Mouse (Mus musculus) CH12.LX (cell line): ENCODE measurements at regions not wholly inside any gene's neighbourhood (a gene's known extent, or its start where the extent isn't known, plus 50 kb on each side); places are given as distances from the start of the nearest gene placed in this dataset.

ENCODE experiments used
- DNase-seq: peaks from one replicate; pipeline ENCODE4 v3.0.0-alpha.2; 2013; ENCODE audit errors: extremely low read depth
- H3K27ac ChIP-seq: 2 replicates; pipeline ENCODE4 v1.5.1; 2012; ENCODE audit warnings: low read depth, mild to moderate bottlenecking, control low read depth, moderate library complexity; ENCODE audit not compliant: insufficient read depth
- H3K27me3 ChIP-seq: replicated peaks from 2 replicates; pipeline ENCODE3; 2012; ENCODE audit warnings: inconsistent platforms
- H3K36me3 ChIP-seq, 2 experiments: replicated peaks in 1 of 2; 2 replicates each; pipeline versions ENCODE3 to v1.6.1; 2012; ENCODE audit warnings: inconsistent platforms in 1 of 2, low read length in 1 of 2, mild to moderate bottlenecking in 1 of 2, mixed read lengths in 1 of 2, moderate library complexity in 1 of 2; ENCODE audit not compliant: control insufficient read depth in 1 of 2, insufficient read depth in 1 of 2
- H3K4me1 ChIP-seq, 2 experiments: 2 replicates each; pipeline ENCODE4 v1.6.1; 2012; ENCODE audit warnings: inconsistent platforms in 1 of 2, moderate library complexity in 1 of 2; ENCODE audit not compliant: insufficient read depth in 2 of 2, control insufficient read depth in 1 of 2
- H3K4me2 ChIP-seq: 2 replicates; pipeline ENCODE4 v1.6.1; 2012; ENCODE audit warnings: low read depth, mild to moderate bottlenecking, control low read depth; ENCODE audit not compliant: poor library complexity, insufficient read depth, severe bottlenecking
- H3K4me3 ChIP-seq, 3 experiments: fragments of 150-350 bp in 1 of 3; sonication (generic) in 1 of 3; replicated peaks in 1 of 3; 2 replicates each; pipeline versions ENCODE3 to v1.5.1; 2011 to 2012; ENCODE audit warnings: low read depth in 2 of 3, low read length in 2 of 3, mild to moderate bottlenecking in 2 of 3, moderate library complexity in 2 of 3, control low read depth in 1 of 3, improper control_type of control experiment in 1 of 3, inconsistent platforms in 1 of 3, mixed read lengths in 1 of 3; ENCODE audit not compliant: poor library complexity in 1 of 3
- H3K79me2 ChIP-seq: replicated peaks from 2 replicates; pipeline ENCODE4 v1.6.1; 2012; ENCODE audit warnings: mild to moderate bottlenecking, moderate library complexity; ENCODE audit not compliant: control insufficient read depth, poor library complexity, insufficient read depth, severe bottlenecking; ENCODE audit errors: extremely low read depth
- H3K9ac ChIP-seq: 2 replicates; pipeline ENCODE4 v1.6.1; 2012; ENCODE audit warnings: low read depth, mild to moderate bottlenecking, control low read depth, moderate library complexity; ENCODE audit not compliant: insufficient read depth
- H3K9me3 ChIP-seq: replicated peaks from 2 replicates; pipeline ENCODE3; 2012; ENCODE audit warnings: low read length, inconsistent platforms, mixed read lengths
- BHLHE40 ChIP-seq: IDR thresholded peaks from 2 replicates; pipeline ENCODE4 v1.6.1; 2011; ENCODE audit warnings: mild to moderate bottlenecking, low read depth, low read length, improper control_type of control experiment
- CHD1 ChIP-seq: IDR thresholded peaks from 2 replicates; pipeline ENCODE4 v1.6.1; 2012; ENCODE audit warnings: low read depth, low read length, improper control_type of control experiment, inconsistent platforms
- ELF1 ChIP-seq: IDR thresholded peaks from 2 replicates; pipeline ENCODE4 v1.6.1; 2014; ENCODE audit warnings: low read depth, mild to moderate bottlenecking, inconsistent platforms, low read length, improper control_type of control experiment
- GABPA ChIP-seq: IDR thresholded peaks from 2 replicates; pipeline ENCODE4 v1.6.1; 2012; ENCODE audit warnings: low read depth, low read length, improper control_type of control experiment, inconsistent platforms; ENCODE audit not compliant: insufficient replicate concordance
- HCFC1 ChIP-seq: IDR thresholded peaks from 2 replicates; pipeline ENCODE4 v1.6.1; 2012; ENCODE audit warnings: low read depth, mild to moderate bottlenecking, inconsistent platforms, low read length, improper control_type of control experiment
- IRF4 ChIP-seq: IDR thresholded peaks from 2 replicates; pipeline ENCODE4 v1.6.1; 2014; ENCODE audit warnings: low read depth, mild to moderate bottlenecking, inconsistent platforms, low read length, improper control_type of control experiment
- JUN ChIP-seq: IDR thresholded peaks from 2 replicates; pipeline ENCODE4 v1.6.1; 2011; ENCODE audit warnings: low read depth, mild to moderate bottlenecking, low read length, improper control_type of control experiment, moderate library complexity; ENCODE audit not compliant: insufficient read depth
- MAFK ChIP-seq: IDR thresholded peaks from 2 replicates; pipeline ENCODE4 v1.6.1; 2011; ENCODE audit warnings: low read length, improper control_type of control experiment; ENCODE audit not compliant: insufficient replicate concordance
- MAZ ChIP-seq: IDR thresholded peaks from 2 replicates; pipeline ENCODE4 v1.6.1; 2012; ENCODE audit warnings: low read depth, mild to moderate bottlenecking, inconsistent platforms, low read length, improper control_type of control experiment, moderate library complexity
- MEF2A ChIP-seq: IDR thresholded peaks from 2 replicates; pipeline ENCODE4 v1.6.1; 2014; ENCODE audit warnings: low read depth, mild to moderate bottlenecking, inconsistent platforms, low read length, improper control_type of control experiment, borderline replicate concordance
- NELFE ChIP-seq: IDR thresholded peaks from 2 replicates; pipeline ENCODE4 v1.6.1; 2011; ENCODE audit warnings: low read depth, low read length, improper control_type of control experiment
- PAX5 ChIP-seq: IDR thresholded peaks from 2 replicates; pipeline ENCODE4 v1.6.1; 2012; ENCODE audit warnings: low read length, inconsistent platforms, mixed read lengths
- POLR2A ChIP-seq: IDR thresholded peaks from 2 replicates; pipeline ENCODE4 v1.6.1; 2011; ENCODE audit warnings: low read depth, mild to moderate bottlenecking, improper control_type of control experiment, low read length
- RAD21 ChIP-seq: IDR thresholded peaks from 2 replicates; pipeline ENCODE4 v1.6.1; 2011; ENCODE audit warnings: low read depth, mild to moderate bottlenecking, low read length, improper control_type of control experiment, moderate library complexity
- SIN3A ChIP-seq: IDR thresholded peaks from 2 replicates; pipeline ENCODE4 v1.6.1; 2012; ENCODE audit warnings: low read length, improper control_type of control experiment, inconsistent platforms
- SMC3 ChIP-seq: IDR thresholded peaks from 2 replicates; pipeline ENCODE4 v1.6.1; 2011; ENCODE audit warnings: low read depth, low read length, improper control_type of control experiment
- TBP ChIP-seq: conservative IDR thresholded peaks from 2 replicates; pipeline ENCODE4 v1.6.1; 2011; ENCODE audit warnings: low read depth, low read length, improper control_type of control experiment
- UBTF ChIP-seq: IDR thresholded peaks from 2 replicates; pipeline ENCODE4 v1.6.1; 2012; ENCODE audit warnings: low read depth, mild to moderate bottlenecking, inconsistent platforms, low read length, improper control_type of control experiment, moderate library complexity
- ZKSCAN1 ChIP-seq: IDR thresholded peaks from 2 replicates; pipeline ENCODE4 v1.6.1; 2012; ENCODE audit warnings: low read depth, inconsistent platforms, low read length, improper control_type of control experiment, borderline replicate concordance
- ZMIZ1 ChIP-seq: IDR thresholded peaks from 2 replicates; pipeline ENCODE4 v1.6.1; 2012; ENCODE audit warnings: low read depth, mild to moderate bottlenecking, inconsistent platforms, low read length, improper control_type of control experiment
- ZNF384 ChIP-seq: IDR thresholded peaks from 2 replicates; pipeline ENCODE4 v1.6.1; 2012; ENCODE audit warnings: low read depth, low read length, improper control_type of control experiment, inconsistent platforms
- dilution Hi-C: fragments of 300-500 bp; cut with MboI; formaldehyde crosslinking; loops from 2 replicates; pipeline ENCODE4 v1.14.3; 2020; ENCODE audit warnings: low sequenced_read_pairs; ENCODE audit not compliant: extremely low pct_unique_long_range_greater_than_20kb, extremely low pct_ligation_motif_present
- in situ Hi-C: fragments of 300-500 bp; cut with MboI; formaldehyde crosslinking; loops from 3 replicates; pipeline ENCODE4 v1.14.3; 2019; ENCODE audit warnings: low sequenced_read_pairs, low pct_ligation_motif_present, low pct_unique_long_range_greater_than_20kb, mixed read lengths

- no peak overlapping the region for H3K4me3 ChIP-seq
- TF ChIP-seq ELF1 (no peak), SMC3 (no peak), MAFK (no peak), ZKSCAN1 (no peak), JUN (no peak), NELFE (no peak), MEF2A (no peak), POLR2A (no peak), HCFC1 (no peak), SIN3A (no peak), GABPA (no peak), ZMIZ1 (no peak)
- no peak overlapping the region for H3K4me2 ChIP-seq
- DNase-seq: peak; percentile 19
- no peaks in the 10 kb centered on the region for H3K27me3 ChIP-seq
- H3K9ac ChIP-seq: no peak overlapping the region
- no peaks in the 10 kb centered on the region for H3K4me1 ChIP-seq
- no peaks in the 10 kb centered on the region for H3K79me2 ChIP-seq
- no peak overlapping the region for H3K27ac ChIP-seq
- in situ Hi-C loops (no loop called here), dilution Hi-C loops (no loop called here)
- peaks cover 16% of the 10 kb centered on the region for H3K9me3 ChIP-seq
- H3K36me3 ChIP-seq: no peaks in the 10 kb centered on the region
Observed at GRCm38 (mm10) chr16:77393470-77393869, 208.4 kb downstream of the Gm11146 start.

GRCm38 (mm10) chr16:77392205-77392604 lies 209.7 kb downstream of the Gm11146 start:
- Histone ChIP-seq H3K27me3 (no peaks in the 10 kb centered on the region), H3K9me3 (peaks cover 18% of the 10 kb centered on the region), H3K36me3 (no peaks in the 10 kb centered on the region), H3K4me3 (no peak overlapping the region), H3K27ac (no peak overlapping the region), H3K4me2 (no peak overlapping the region), H3K79me2 (no peaks in the 10 kb centered on the region), H3K9ac (no peak overlapping the region), H3K4me1 (no peaks in the 10 kb centered on the region)
- no peak for DNase-seq
- TF ChIP-seq UBTF: no peak
- no peak for TF ChIP-seq BHLHE40
- TF ChIP-seq CHD1: no peak
- TF ChIP-seq RAD21: no peak
- no peak for TF ChIP-seq ZKSCAN1
- TF ChIP-seq TBP: no peak
- TF ChIP-seq MAZ: no peak
- TF ChIP-seq IRF4: no peak
- TF ChIP-seq ZNF384: no peak
- no peak for TF ChIP-seq ZMIZ1
- TF ChIP-seq MEF2A: no peak
- TF ChIP-seq NELFE: no peak
- no peak for TF ChIP-seq PAX5
- dilution Hi-C loops (no loop called here), in situ Hi-C loops (no loop called here)
